Mouse (Mus musculus): ENCODE measurements around the gene Ly6g5c.

DNA sequence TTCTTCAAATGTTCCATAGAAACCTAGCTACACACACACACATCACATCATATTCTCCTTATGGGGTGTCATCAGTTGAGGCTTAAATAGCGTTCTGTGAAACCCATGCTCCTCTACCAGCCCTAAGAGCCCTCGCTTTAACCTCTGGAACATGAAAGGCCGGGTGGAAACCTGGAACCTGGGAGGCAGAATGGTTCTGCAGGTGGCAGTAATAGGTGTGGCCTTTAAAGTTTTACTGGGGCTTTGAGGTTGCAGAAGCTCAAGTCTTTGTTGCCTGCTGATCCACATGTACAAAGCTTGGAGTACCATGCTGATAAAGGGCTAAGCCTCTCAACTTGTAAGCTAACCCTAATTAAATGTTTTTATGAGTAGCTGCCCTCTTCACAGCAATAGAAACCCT lies 39.3 kb downstream of the Ly6g5c start:
- TF ChIP-seq CTCF (IDR thresholded peaks at IDR 0.05; ENCODE audit: low read depth, low read length) (no peak), POLR2A (IDR thresholded peaks at IDR 0.05; ENCODE audit: borderline replicate concordance, low read depth, low read length) (no peak)
